Comparison of ENCODE assay signal across 21 mouse cellular contexts in genomic region chr3:141596461-141596860, GRCm38 (mm10).
"Had no signal": no experiment of that assay in that cellular context is flagged by ENCODE, and none has a peak within 500 bp of the region (broad histone marks: within the 10 kb centered on the region; RNA-seq: fewer than 3 reads in every experiment).

No protein-coding gene starts in this region.

- H3K4me2 ChIP-seq: limb, embryonic 13.5 days; liver, embryonic 12.5 days; liver, embryonic 15.5 days; lung, embryonic 15.5 days; midbrain, embryonic 13.5 days; neural tube, embryonic 13.5 days; stomach, embryonic 15.5 days had no signal

- ATAC-seq: liver, embryonic 12.5 days; midbrain, embryonic 13.5 days; midbrain, embryonic 16.5 days had no signal

- H3K27me3 ChIP-seq: limb, embryonic 13.5 days; liver, embryonic 12.5 days; liver, embryonic 15.5 days; lung, embryonic 15.5 days; megakaryocyte, embryonic 14.5 days; stomach, embryonic 15.5 days had no signal

- H3K4me3 ChIP-seq: limb, embryonic 10.5 days; limb, embryonic 13.5 days; liver, embryonic 12.5 days; liver, embryonic 15.5 days; lung, embryonic 15.5 days; megakaryocyte, embryonic 14.5 days; midbrain, embryonic 10.5 days; midbrain, embryonic 13.5 days; myocyte; neural tube, embryonic 13.5 days; stomach, embryonic 15.5 days had no signal

- H3K36me3 ChIP-seq: limb, embryonic 10.5 days; limb, embryonic 13.5 days; liver, embryonic 12.5 days; liver, embryonic 15.5 days; lung, embryonic 15.5 days; midbrain, embryonic 10.5 days; midbrain, embryonic 13.5 days; neural tube, embryonic 13.5 days; stomach, embryonic 15.5 days had no signal

- H3K27ac ChIP-seq: limb, embryonic 10.5 days; limb, embryonic 13.5 days; liver, embryonic 12.5 days; liver, embryonic 15.5 days; lung, embryonic 15.5 days; midbrain, embryonic 10.5 days; midbrain, embryonic 13.5 days; neural tube, embryonic 13.5 days; stomach, embryonic 15.5 days had no signal

- H3K9me3 ChIP-seq: limb, embryonic 10.5 days; limb, embryonic 13.5 days; liver, embryonic 12.5 days; liver, embryonic 15.5 days; lung, embryonic 15.5 days; megakaryocyte, embryonic 14.5 days; midbrain, embryonic 10.5 days; midbrain, embryonic 13.5 days; neural tube, embryonic 13.5 days; stomach, embryonic 15.5 days had no signal

- H3K9ac ChIP-seq: limb, embryonic 13.5 days; liver, embryonic 12.5 days; liver, embryonic 15.5 days; lung, embryonic 15.5 days; midbrain, embryonic 13.5 days; neural tube, embryonic 13.5 days; stomach, embryonic 15.5 days had no signal

- DNase-seq: kidney, postnatal 25 days; liver; lung, adult 18-20 months; lung, postnatal 10 days; lung, postnatal 36 days; retina, postnatal 1 day; right cerebral cortex, postnatal 25 days; spleen, adult 18-20 months; thymus, postnatal 25 days had no signal

- H3K4me1 ChIP-seq: liver, embryonic 12.5 days; liver, embryonic 15.5 days; lung, embryonic 15.5 days; megakaryocyte, embryonic 14.5 days; stomach, embryonic 15.5 days had no signal
